Mouse (Mus musculus): ENCODE results near the gene Gmds.

GRCm38 (mm10) chr13:31993391-31993790 is 345.1 kb downstream of the Gmds start:
- TF ChIP-seq CTCF (IDR thresholded peaks at IDR 0.05; ENCODE audit: extremely low read depth, insufficient read length, insufficient replicate concordance, low read depth, low read length) (no peak), POLR2A (IDR thresholded peaks at IDR 0.05; ENCODE audit: low read depth, low read length) (no peak)
